Mouse (Mus musculus): ENCODE measurements around the gene Nlrp1a.
A peak's percentile ranks its signal among the peaks of the same experiment; 100 is the strongest.

Nlrp1a gene

GRCm38 (mm10) chr11:71144661-71145060, at the start of gene Nlrp1a:
Gene Nlrp1a, minus strand, starts transcription at chr11:71144704.
- DNase-seq (ENCODE audit: low read depth, low spot score), result no peak

GRCm38 (mm10) chr11:71169633-71170032, 25.1 kb upstream of the Nlrp1a start:
- DNase-seq (ENCODE audit: low read depth, low spot score), result no peak

- no peak for DNase-seq (ENCODE audit: low read depth, low spot score)
Observed at GRCm38 (mm10) chr11:71164139-71164538, 19.6 kb upstream of the Nlrp1a start.

GRCm38 (mm10) chr11:71159439-71160136, 15.1 kb upstream of the Nlrp1a start:
- DNase-seq (ENCODE audit: low read depth, low spot score), result no peak

GRCm38 (mm10) chr11:71155272-71155671, 10.8 kb upstream of the Nlrp1a start:
- no peak for DNase-seq (ENCODE audit: low read depth, low spot score)

GRCm38 (mm10) chr11:71142031-71142430, 2.5 kb downstream of the Nlrp1a start:
- no peak for DNase-seq (ENCODE audit: low read depth, low spot score)

- DNase-seq (ENCODE audit: low read depth, low spot score), result no peak
Observed at GRCm38 (mm10) chr11:71107128-71107527, 37.4 kb downstream of the Nlrp1a start.

GRCm38 (mm10) chr11:71106261-71107021, 38.1 kb downstream of the Nlrp1a start:
- DNase-seq (ENCODE audit: low read depth, low spot score), result no peak

GRCm38 (mm10) chr11:71103931-71104330, 40.6 kb downstream of the Nlrp1a start:
- DNase-seq (ENCODE audit: low read depth, low spot score), result no peak

- no peak for DNase-seq (ENCODE audit: low read depth, low spot score)
Observed at GRCm38 (mm10) chr11:71076342-71076741, 68.2 kb downstream of the Nlrp1a start.

GRCm38 (mm10) chr11:71052554-71052953, 92.0 kb downstream of the Nlrp1a start:
- DNase-seq (ENCODE audit: low read depth, low spot score), result peak; percentile 25

All from R1 (cell line).